Mouse (Mus musculus) urinary bladder, postnatal 36 days (tissue): ENCODE data around the gene Gm7029.
"Not testable (repeated sequence)": the region's sequence is repeated elsewhere in the genome, so short reads cannot be mapped to it uniquely, and the experiment has no call there.

Experiments
- DNase-seq, 2 experiments: peaks; one replicate each; pipeline ENCODE4 v3.0.0; 2022; ENCODE audit warnings: low spot score in 2 of 2, mixed read lengths in 1 of 2

The Gm7029 gene

GRCm38 (mm10) chr17:33873537-33873936 is at the start of gene Gm7029:
Gene Gm7029 (plus strand): TSS chr17:33873837.
- not testable (repeated sequence) for DNase-seq

- peak; percentile 99 for DNase-seq
Measured at GRCm38 (mm10) chr17:33824084-33824996, 49.3 kb upstream of the Gm7029 start, which contains the start of the genes Rps28 and Ndufa7. Gene Rps28 (minus strand): TSS chr17:33824562. Gene Ndufa7 (plus strand): TSS chr17:33824572.

GRCm38 (mm10) chr17:33824997-33825330 is 48.7 kb upstream of the Gm7029 start:
- not testable (repeated sequence) for DNase-seq

GRCm38 (mm10) chr17:33825462-33825861 is 48.2 kb upstream of the Gm7029 start:
- DNase-seq, result no peak

- DNase-seq, result peak; percentile 26 to 68
Measured at GRCm38 (mm10) chr17:33826850-33827249, 46.8 kb upstream of the Gm7029 start.

GRCm38 (mm10) chr17:33828892-33829291 is 44.7 kb upstream of the Gm7029 start:
- peak in 1 of 2 experiments; percentile 57 for DNase-seq

- no peak for DNase-seq
Measured at GRCm38 (mm10) chr17:33829561-33829960, 44.1 kb upstream of the Gm7029 start.

GRCm38 (mm10) chr17:33842966-33843795 is 30.5 kb upstream of the Gm7029 start, which contains the start of gene Cd320:
Gene Cd320 (plus strand): TSS chr17:33843091.
- DNase-seq, result peak; percentile 88 to 91

- DNase-seq, result no peak
Measured at GRCm38 (mm10) chr17:33844196-33844595, 29.4 kb upstream of the Gm7029 start.

- no peak for DNase-seq
Measured at GRCm38 (mm10) chr17:33848139-33848538, 25.5 kb upstream of the Gm7029 start.

- DNase-seq, result no peak
Measured at GRCm38 (mm10) chr17:33851331-33851730, 22.3 kb upstream of the Gm7029 start.

GRCm38 (mm10) chr17:33857816-33858215 is 15.8 kb upstream of the Gm7029 start:
- DNase-seq, result no peak

GRCm38 (mm10) chr17:33865330-33866030 is 8.2 kb upstream of the Gm7029 start:
- peak; percentile 13 to 27 for DNase-seq

- no peak for DNase-seq
Measured at GRCm38 (mm10) chr17:33874411-33874810, 774 bp downstream of the Gm7029 start.

- not testable (repeated sequence) for DNase-seq
Measured at GRCm38 (mm10) chr17:33875797-33876196, 2.2 kb downstream of the Gm7029 start.

GRCm38 (mm10) chr17:33884320-33884719 is 10.7 kb downstream of the Gm7029 start:
- not testable (repeated sequence) for DNase-seq

- not testable (repeated sequence) for DNase-seq
Measured at GRCm38 (mm10) chr17:33887802-33888201, 14.2 kb downstream of the Gm7029 start.

GRCm38 (mm10) chr17:33888230-33888629 is 14.6 kb downstream of the Gm7029 start:
- DNase-seq, result not testable (repeated sequence)

- not testable (repeated sequence) for DNase-seq
Measured at GRCm38 (mm10) chr17:33889941-33890532, 16.4 kb downstream of the Gm7029 start.

GRCm38 (mm10) chr17:33890533-33891059 is 17.0 kb downstream of the Gm7029 start, which contains the start of gene Kifc1:
Gene Kifc1 (minus strand): TSS chr17:33890661.
- peak; percentile 98 to 99 for DNase-seq

GRCm38 (mm10) chr17:33891357-33891756 is 17.7 kb downstream of the Gm7029 start:
- DNase-seq, result no peak
